ENCODE assay signal across 9 mouse cellular contexts in the genomic region with DNA sequence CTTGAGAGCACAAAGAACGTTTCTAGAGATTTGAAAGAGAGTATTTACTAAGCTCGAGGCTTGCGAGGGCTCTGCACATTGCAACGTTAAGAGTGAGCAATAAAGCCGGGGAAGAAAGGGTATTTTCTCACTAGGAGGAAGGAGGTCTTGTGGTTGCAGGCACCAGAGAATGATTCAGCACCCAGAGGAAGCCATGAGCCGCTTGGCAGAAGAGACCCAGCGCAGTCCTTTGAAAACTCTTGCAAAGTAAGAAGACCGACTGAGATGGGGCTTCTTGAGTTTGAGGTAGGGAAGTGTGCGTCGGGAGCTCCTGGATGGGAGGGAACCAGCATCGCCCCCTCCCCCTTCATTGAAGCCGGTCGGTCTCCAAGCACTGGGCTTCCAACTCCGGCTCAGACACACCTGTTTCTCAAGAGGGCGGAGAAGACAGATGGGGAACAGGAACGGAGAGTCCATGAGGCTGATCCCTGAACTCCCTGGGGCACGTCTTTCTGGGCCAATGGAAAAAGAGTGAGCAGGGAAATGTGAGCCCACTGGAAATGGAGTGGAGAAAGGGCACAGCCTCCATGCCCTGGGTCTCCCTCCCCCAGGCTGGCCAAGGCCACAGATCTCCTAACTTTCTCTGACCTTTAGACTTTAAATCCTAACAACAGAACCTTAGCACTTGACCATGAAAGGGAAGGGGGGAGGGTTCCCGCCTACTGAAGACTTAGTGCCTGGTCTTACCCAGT. TPM values are rescaled to one million over a fixed set of nuclear protein-coding genes. Genes with fewer than 3 reads are reported as not detected.
A peak's percentile ranks its signal among the peaks of the same experiment; 100 is the strongest.
DNase-seq lines count a peak whose midpoint lies in the region; ATAC-seq and TF ChIP-seq lines count a peak whose summit lies in the region.
"Had no signal": no experiment of that assay in that cellular context is flagged by ENCODE, and none has a peak within 500 bp of the region (broad histone marks: within the 10 kb centered on the region; RNA-seq: fewer than 3 reads in every experiment).

No protein-coding gene starts in this region.

- no peak overlapping the region for H3K4me3 ChIP-seq in heart, embryonic 12.5 days
- peak overlapping the region; percentile 66 for H3K4me3 ChIP-seq in bone marrow, adult 2 months (replicated peaks; ENCODE audit: control insufficient read depth, low read depth, low read length)
- H3K4me3 ChIP-seq in kidney, postnatal 0 days (replicated peaks; ENCODE audit: low read depth, low read length) = no peak overlapping the region
- H3K4me3 ChIP-seq in stomach, embryonic 14.5 days (ENCODE audit: low read depth, low read length) = no peak overlapping the region
- H3K4me3 ChIP-seq in forebrain, embryonic 11.5 days (ENCODE audit: low read depth, low read length) = no peak overlapping the region
- H3K4me3 ChIP-seq: midbrain, embryonic 15.5 days had no signal

- H3K9me3 ChIP-seq in heart, embryonic 12.5 days (replicated peaks) = no peaks in the 10 kb centered on the region
- no peaks in the 10 kb centered on the region for H3K9me3 ChIP-seq in kidney, postnatal 0 days (replicated peaks; ENCODE audit: low read length)
- H3K9me3 ChIP-seq in stomach, embryonic 14.5 days (ENCODE audit: control insufficient read depth, low read depth, low read length) = no peaks in the 10 kb centered on the region
- H3K9me3 ChIP-seq in forebrain, embryonic 11.5 days (ENCODE audit: control insufficient read depth, low read length) = no peaks in the 10 kb centered on the region
- H3K9me3 ChIP-seq: midbrain, embryonic 15.5 days had no signal

- peaks cover 31% of the 10 kb centered on the region for H3K4me1 ChIP-seq in heart, embryonic 12.5 days (replicated peaks)
- no peaks in the 10 kb centered on the region; the same call in 1 of the 2 replicates for H3K4me1 ChIP-seq in bone marrow, adult 2 months (ENCODE audit: control insufficient read depth, insufficient read depth, low read length)
- H3K4me1 ChIP-seq in kidney, postnatal 0 days (replicated peaks; ENCODE audit: insufficient read depth, low read length) = peaks cover 12% of the 10 kb centered on the region
- H3K4me1 ChIP-seq in stomach, embryonic 14.5 days (ENCODE audit: control insufficient read depth, insufficient read depth, low read length) = peaks cover 14% of the 10 kb centered on the region
- H3K4me1 ChIP-seq in forebrain, embryonic 11.5 days (replicated peaks; ENCODE audit: control insufficient read depth, insufficient read depth, low read length) = peaks cover 6% of the 10 kb centered on the region; the same call in 1 of the 2 replicates

- no peak overlapping the region for H3K27ac ChIP-seq in heart, embryonic 12.5 days (ENCODE audit: poor library complexity, severe bottlenecking)
- peak overlapping the region; percentile 78 for H3K27ac ChIP-seq in bone marrow, adult 2 months (ENCODE audit: control insufficient read depth, insufficient read depth, low read depth, low read length, poor library complexity)
- H3K27ac ChIP-seq in kidney, postnatal 0 days = no peak overlapping the region
- H3K27ac ChIP-seq in stomach, embryonic 14.5 days (ENCODE audit: low read length) = no peak overlapping the region
- no peak overlapping the region for H3K27ac ChIP-seq in forebrain, embryonic 11.5 days (ENCODE audit: low read depth, low read length)
- H3K27ac ChIP-seq: midbrain, embryonic 15.5 days had no signal

- 16% methylated on average over 18 of the region's 18 CpGs for WGBS in heart, embryonic 12.5 days
- WGBS in bone marrow, adult 2 months = 3% methylated on average over 18 of the region's 18 CpGs
- 10% methylated on average over 18 of the region's 18 CpGs for WGBS in kidney, postnatal 0 days
- WGBS in stomach, embryonic 14.5 days = 12% methylated on average over 18 of the region's 18 CpGs
- 13% methylated on average over 18 of the region's 18 CpGs for WGBS in forebrain, embryonic 11.5 days

- peak overlapping the region; percentile 16; the same call in 1 of the 2 replicates for H3K4me2 ChIP-seq in heart, embryonic 12.5 days
- H3K4me2 ChIP-seq in kidney, postnatal 0 days (ENCODE audit: low read length) = peak overlapping the region; percentile 25; the same call in 1 of the 2 replicates
- peak overlapping the region; percentile 12; the same call in 1 of the 2 replicates for H3K4me2 ChIP-seq in stomach, embryonic 14.5 days (replicated peaks; ENCODE audit: low read depth, low read length)
- H3K4me2 ChIP-seq in forebrain, embryonic 11.5 days (ENCODE audit: low read depth, low read length, severe bottlenecking) = no peak overlapping the region
- H3K4me2 ChIP-seq: midbrain, embryonic 15.5 days had no signal

- H3K9ac ChIP-seq in heart, embryonic 12.5 days = no peak overlapping the region; the same call in 1 of the 2 replicates
- 0 out of 2 replicates have a peak overlapping the region, but pooled peaks have one; percentile 27 for H3K9ac ChIP-seq in kidney, postnatal 0 days (ENCODE audit: low read depth, low read length)
- no peak overlapping the region for H3K9ac ChIP-seq in stomach, embryonic 14.5 days (replicated peaks; ENCODE audit: low read depth, low read length)
- H3K9ac ChIP-seq in forebrain, embryonic 11.5 days (ENCODE audit: low read length) = no peak overlapping the region
- H3K9ac ChIP-seq: midbrain, embryonic 15.5 days had no signal

- TF ChIP-seq POLR2A in bone marrow, adult 2 months (IDR thresholded peaks at IDR 0.05; ENCODE audit: borderline replicate concordance, control insufficient read depth, low read depth, low read length) = no peak

- no peak for TF ChIP-seq CTCF in bone marrow, adult 2 months (IDR thresholded peaks at IDR 0.05; ENCODE audit: control insufficient read depth, insufficient read depth, low read length)
- TF ChIP-seq CTCF in kidney, postnatal 0 days (IDR thresholded peaks at IDR 0.05; ENCODE audit: low read depth) = no peak

- DNase-seq in heart, adult 8-10 months (ENCODE audit: low spot score) = no peak
- no peak for DNase-seq in kidney, postnatal 0 days (ENCODE audit: low spot score)
- no peak for DNase-seq in adrenal gland, adult 8-10 months
- DNase-seq in forebrain, embryonic 11.5 days (ENCODE audit: low spot score) = no peak
- DNase-seq in left cerebral cortex, adult 11 months (ENCODE audit: low spot score) = no peak

- 0 out of 2 replicates have a peak, but pooled peaks cover 6% of the 10 kb centered on the region for H3K27me3 ChIP-seq in heart, embryonic 12.5 days (replicated peaks)
- no peaks in the 10 kb centered on the region for H3K27me3 ChIP-seq in kidney, postnatal 0 days (ENCODE audit: insufficient read depth, low read length)
- no peaks in the 10 kb centered on the region for H3K27me3 ChIP-seq in stomach, embryonic 14.5 days (ENCODE audit: control insufficient read depth, insufficient read depth, low read length)
- H3K27me3 ChIP-seq in forebrain, embryonic 11.5 days (ENCODE audit: control insufficient read depth, insufficient read depth, low read length) = 0 out of 2 replicates have a peak, but pooled peaks cover 2% of the 10 kb centered on the region

- ATAC-seq in heart, embryonic 12.5 days (ENCODE audit: insufficient number of reproducible peaks, low FRiP score) = no peak
- ATAC-seq in kidney, postnatal 0 days (replicated peaks; ENCODE audit: low FRiP score, low read depth) = no peak
- no peak for ATAC-seq in stomach, embryonic 14.5 days (ENCODE audit: insufficient number of reproducible peaks, insufficient read depth, low FRiP score, low read depth)
- no peak for ATAC-seq in forebrain, embryonic 11.5 days (replicated peaks; ENCODE audit: low FRiP score)
- ATAC-seq: midbrain, embryonic 15.5 days had no signal

- no peaks in the 10 kb centered on the region for H3K36me3 ChIP-seq in heart, embryonic 12.5 days
- H3K36me3 ChIP-seq in kidney, postnatal 0 days (ENCODE audit: insufficient read depth, low read length) = no peaks in the 10 kb centered on the region
- H3K36me3 ChIP-seq in stomach, embryonic 14.5 days (ENCODE audit: control insufficient read depth, insufficient read depth, low read length) = no peaks in the 10 kb centered on the region
- no peaks in the 10 kb centered on the region for H3K36me3 ChIP-seq in forebrain, embryonic 11.5 days (ENCODE audit: control insufficient read depth, insufficient read depth, low read length)
- H3K36me3 ChIP-seq: midbrain, embryonic 15.5 days had no signal

RNA-seq across cellular contexts. Expression of a gene that starts 2.6 kb away (rescaled TPM):
- polyA plus RNA-seq in heart, embryonic 12.5 days (2016; fragmentation: Nextera tagmentation; extraction: Ambion mirVana) = 58.4 and 61.5 TPM in 2 replicates
- total RNA-seq in heart, adult 8-10 months (2022) = 10 to 100 TPM; 12.4 to 14.5 (median 13.7) TPM
- 16.0 and 26.9 TPM in 2 replicates for polyA plus RNA-seq in bone marrow, adult 2 months (2011; ENCODE audit: insufficient read depth, insufficient read length, low replicate concordance, missing spikeins)
- polyA plus RNA-seq in kidney, postnatal 0 days (2015; fragmentation: Nextera tagmentation; extraction: Ambion mirVana) = 61.8 and 63.0 TPM in 2 replicates
- 73.9 and 74.2 TPM in 2 replicates for polyA plus RNA-seq in stomach, embryonic 14.5 days (2014; fragmentation: Nextera tagmentation; extraction: Ambion mirVana)
- 10 to 100 TPM; 31.2 to 40.7 (median 34.4) TPM for total RNA-seq in adrenal gland, adult 8-10 months (2022)
- polyA plus RNA-seq in forebrain, embryonic 11.5 days (2014; fragmentation: Nextera tagmentation; extraction: Ambion mirVana) = 55.3 and 63.2 TPM in 2 replicates

RNA-seq across cellular contexts. Expression of a gene that starts 4.5 kb away (rescaled TPM):
- 6.2 TPM in 2 replicates for polyA plus RNA-seq in heart, embryonic 12.5 days (2016; fragmentation: Nextera tagmentation; extraction: Ambion mirVana)
- 10 to 100 TPM in 2 of 4 experiments, 1 to 10 TPM in 2; 8.8 to 18.8 (median 11.2) TPM for total RNA-seq in heart, adult 8-10 months (2022)
- polyA plus RNA-seq in bone marrow, adult 2 months (2011; ENCODE audit: insufficient read depth, insufficient read length, low replicate concordance, missing spikeins) = 44.7 and 114 TPM in 2 replicates
- 9.4 and 10.0 TPM in 2 replicates for polyA plus RNA-seq in kidney, postnatal 0 days (2015; fragmentation: Nextera tagmentation; extraction: Ambion mirVana)
- polyA plus RNA-seq in stomach, embryonic 14.5 days (2014; fragmentation: Nextera tagmentation; extraction: Ambion mirVana) = 19.5 and 20.4 TPM in 2 replicates
- total RNA-seq in adrenal gland, adult 8-10 months (2022) = 10 to 100 TPM in 2 of 4 experiments, 1 to 10 TPM in 2; 5.5 to 12.8 (median 8.9) TPM
- polyA plus RNA-seq in forebrain, embryonic 11.5 days (2014; fragmentation: Nextera tagmentation; extraction: Ambion mirVana) = 5.5 and 6.4 TPM in 2 replicates

RNA-seq across cellular contexts. Expression of a gene that starts 18.6 kb away (rescaled TPM):
- polyA plus RNA-seq in heart, embryonic 12.5 days (2016; fragmentation: Nextera tagmentation; extraction: Ambion mirVana) = 100.0 and 100 TPM in 2 replicates
- 10 to 100 TPM; 15.5 to 17.3 (median 16.5) TPM for total RNA-seq in heart, adult 8-10 months (2022)
- 43.4 and 44.5 TPM in 2 replicates for polyA plus RNA-seq in bone marrow, adult 2 months (2011; ENCODE audit: insufficient read depth, insufficient read length, low replicate concordance, missing spikeins)
- 92.4 and 103 TPM in 2 replicates for polyA plus RNA-seq in kidney, postnatal 0 days (2015; fragmentation: Nextera tagmentation; extraction: Ambion mirVana)
- 145 and 150 TPM in 2 replicates for polyA plus RNA-seq in stomach, embryonic 14.5 days (2014; fragmentation: Nextera tagmentation; extraction: Ambion mirVana)
- total RNA-seq in adrenal gland, adult 8-10 months (2022) = 10 to 100 TPM; 33.5 to 42.5 (median 37.2) TPM
- polyA plus RNA-seq in forebrain, embryonic 11.5 days (2014; fragmentation: Nextera tagmentation; extraction: Ambion mirVana) = 218 and 220 TPM in 2 replicates

RNA-seq across cellular contexts. Expression of a gene that starts 39.3 kb away (rescaled TPM):
- polyA plus RNA-seq in heart, embryonic 12.5 days (2016; fragmentation: Nextera tagmentation; extraction: Ambion mirVana) = 0.23 and 0.36 TPM in 2 replicates
- total RNA-seq in heart, adult 8-10 months (2022) = under 1 TPM; 0.09 to 0.31 (median 0.14) TPM
- polyA plus RNA-seq in bone marrow, adult 2 months (2011; ENCODE audit: insufficient read depth, insufficient read length, low replicate concordance, missing spikeins) = 1.1 and 2.9 TPM in 2 replicates
- 0.43 and 0.57 TPM in 2 replicates for polyA plus RNA-seq in kidney, postnatal 0 days (2015; fragmentation: Nextera tagmentation; extraction: Ambion mirVana)
- polyA plus RNA-seq in stomach, embryonic 14.5 days (2014; fragmentation: Nextera tagmentation; extraction: Ambion mirVana) = 0.10 and 0.42 TPM in 2 replicates
- under 1 TPM; 0.06 to 0.15 (median 0.11) TPM for total RNA-seq in adrenal gland, adult 8-10 months (2022)
- 8.6 and 11.7 TPM in 2 replicates for polyA plus RNA-seq in forebrain, embryonic 11.5 days (2014; fragmentation: Nextera tagmentation; extraction: Ambion mirVana)

RNA-seq across cellular contexts. Expression of a gene that starts 45.7 kb away (rescaled TPM):
- polyA plus RNA-seq in heart, embryonic 12.5 days (2016; fragmentation: Nextera tagmentation; extraction: Ambion mirVana) = 17.3 and 20.2 TPM in 2 replicates
- total RNA-seq in heart, adult 8-10 months (2022) = 1 to 10 TPM; 6.5 to 9.9 (median 7.3) TPM
- polyA plus RNA-seq in bone marrow, adult 2 months (2011; ENCODE audit: insufficient read depth, insufficient read length, low replicate concordance, missing spikeins) = 24.3 and 26.1 TPM in 2 replicates
- polyA plus RNA-seq in kidney, postnatal 0 days (2015; fragmentation: Nextera tagmentation; extraction: Ambion mirVana) = 21.8 and 27.0 TPM in 2 replicates
- polyA plus RNA-seq in stomach, embryonic 14.5 days (2014; fragmentation: Nextera tagmentation; extraction: Ambion mirVana) = 27.4 and 31.1 TPM in 2 replicates
- total RNA-seq in adrenal gland, adult 8-10 months (2022) = 10 to 100 TPM; 24.9 to 36.2 (median 29.7) TPM
- 34.1 and 36.8 TPM in 2 replicates for polyA plus RNA-seq in forebrain, embryonic 11.5 days (2014; fragmentation: Nextera tagmentation; extraction: Ambion mirVana)
